Mouse (Mus musculus) CH12.LX (cell line): ENCODE measurements around the gene Map3k7. TPM values are rescaled to one million over a fixed set of nuclear protein-coding genes. Genes with fewer than 3 reads are reported as not detected.

Source experiments
- DNase-seq: peaks from one replicate; pipeline ENCODE4 v3.0.0-alpha.2; 2013; ENCODE audit errors: extremely low read depth
- H3K27ac ChIP-seq: 2 replicates; pipeline ENCODE4 v1.5.1; 2012; ENCODE audit warnings: low read depth, mild to moderate bottlenecking, control low read depth, moderate library complexity; ENCODE audit not compliant: insufficient read depth
- H3K27me3 ChIP-seq: replicated peaks from 2 replicates; pipeline ENCODE3; 2012; ENCODE audit warnings: inconsistent platforms
- H3K36me3 ChIP-seq, 2 experiments: replicated peaks in 1 of 2; 2 replicates each; pipeline versions ENCODE3 to v1.6.1; 2012; ENCODE audit warnings: inconsistent platforms in 1 of 2, low read length in 1 of 2, mild to moderate bottlenecking in 1 of 2, mixed read lengths in 1 of 2, moderate library complexity in 1 of 2; ENCODE audit not compliant: control insufficient read depth in 1 of 2, insufficient read depth in 1 of 2
- H3K4me1 ChIP-seq, 2 experiments: 2 replicates each; pipeline ENCODE4 v1.6.1; 2012; ENCODE audit warnings: inconsistent platforms in 1 of 2, moderate library complexity in 1 of 2; ENCODE audit not compliant: insufficient read depth in 2 of 2, control insufficient read depth in 1 of 2
- H3K4me2 ChIP-seq: 2 replicates; pipeline ENCODE4 v1.6.1; 2012; ENCODE audit warnings: low read depth, mild to moderate bottlenecking, control low read depth; ENCODE audit not compliant: poor library complexity, insufficient read depth, severe bottlenecking
- H3K4me3 ChIP-seq, 3 experiments: fragments of 150-350 bp in 1 of 3; sonication (generic) in 1 of 3; replicated peaks in 1 of 3; 2 replicates each; pipeline versions ENCODE3 to v1.5.1; 2011 to 2012; ENCODE audit warnings: low read depth in 2 of 3, low read length in 2 of 3, mild to moderate bottlenecking in 2 of 3, moderate library complexity in 2 of 3, control low read depth in 1 of 3, improper control_type of control experiment in 1 of 3, inconsistent platforms in 1 of 3, mixed read lengths in 1 of 3; ENCODE audit not compliant: poor library complexity in 1 of 3
- H3K79me2 ChIP-seq: replicated peaks from 2 replicates; pipeline ENCODE4 v1.6.1; 2012; ENCODE audit warnings: mild to moderate bottlenecking, moderate library complexity; ENCODE audit not compliant: control insufficient read depth, poor library complexity, insufficient read depth, severe bottlenecking; ENCODE audit errors: extremely low read depth
- H3K9ac ChIP-seq: 2 replicates; pipeline ENCODE4 v1.6.1; 2012; ENCODE audit warnings: low read depth, mild to moderate bottlenecking, control low read depth, moderate library complexity; ENCODE audit not compliant: insufficient read depth
- H3K9me3 ChIP-seq: replicated peaks from 2 replicates; pipeline ENCODE3; 2012; ENCODE audit warnings: low read length, inconsistent platforms, mixed read lengths
- BHLHE40 ChIP-seq: IDR thresholded peaks from 2 replicates; pipeline ENCODE4 v1.6.1; 2011; ENCODE audit warnings: mild to moderate bottlenecking, low read depth, low read length, improper control_type of control experiment
- CTCF ChIP-seq, 2 experiments: IDR thresholded peaks in 1 of 2; conservative IDR thresholded peaks in 1 of 2; 2 replicates each; pipeline ENCODE4 v1.5.1; 2011 to 2012; ENCODE audit warnings: low read depth in 2 of 2, low read length in 2 of 2, improper control_type of control experiment in 1 of 2, inconsistent platforms in 1 of 2, mild to moderate bottlenecking in 1 of 2, moderate library complexity in 1 of 2
- ELF1 ChIP-seq: IDR thresholded peaks from 2 replicates; pipeline ENCODE4 v1.6.1; 2014; ENCODE audit warnings: low read depth, mild to moderate bottlenecking, inconsistent platforms, low read length, improper control_type of control experiment
- EP300 ChIP-seq: IDR thresholded peaks from 2 replicates; pipeline ENCODE4 v1.6.1; 2011; ENCODE audit warnings: low read length, improper control_type of control experiment
- ETS1 ChIP-seq: conservative IDR thresholded peaks from 2 replicates; pipeline ENCODE4 v1.6.1; 2012; ENCODE audit warnings: low read depth, mild to moderate bottlenecking, inconsistent platforms, low read length, improper control_type of control experiment, moderate library complexity
- GABPA ChIP-seq: IDR thresholded peaks from 2 replicates; pipeline ENCODE4 v1.6.1; 2012; ENCODE audit warnings: low read depth, low read length, improper control_type of control experiment, inconsistent platforms; ENCODE audit not compliant: insufficient replicate concordance
- HCFC1 ChIP-seq: IDR thresholded peaks from 2 replicates; pipeline ENCODE4 v1.6.1; 2012; ENCODE audit warnings: low read depth, mild to moderate bottlenecking, inconsistent platforms, low read length, improper control_type of control experiment
- JUN ChIP-seq: IDR thresholded peaks from 2 replicates; pipeline ENCODE4 v1.6.1; 2011; ENCODE audit warnings: low read depth, mild to moderate bottlenecking, low read length, improper control_type of control experiment, moderate library complexity; ENCODE audit not compliant: insufficient read depth
- JUND ChIP-seq: conservative IDR thresholded peaks from 2 replicates; pipeline ENCODE4 v1.6.1; 2011; ENCODE audit warnings: low read depth, low read length, improper control_type of control experiment
- KAT2A ChIP-seq: IDR thresholded peaks from 2 replicates; pipeline ENCODE4 v1.6.1; 2012; ENCODE audit warnings: low read length, improper control_type of control experiment, inconsistent platforms; ENCODE audit not compliant: insufficient replicate concordance
- MAFK ChIP-seq: IDR thresholded peaks from 2 replicates; pipeline ENCODE4 v1.6.1; 2011; ENCODE audit warnings: low read length, improper control_type of control experiment; ENCODE audit not compliant: insufficient replicate concordance
- MAX ChIP-seq: IDR thresholded peaks from 2 replicates; pipeline ENCODE4 v1.6.1; 2011; ENCODE audit warnings: low read length, improper control_type of control experiment
- MAZ ChIP-seq: IDR thresholded peaks from 2 replicates; pipeline ENCODE4 v1.6.1; 2012; ENCODE audit warnings: low read depth, mild to moderate bottlenecking, inconsistent platforms, low read length, improper control_type of control experiment, moderate library complexity
- MXI1 ChIP-seq: IDR thresholded peaks from 2 replicates; pipeline ENCODE4 v1.6.1; 2011; ENCODE audit warnings: mild to moderate bottlenecking, low read depth, low read length, improper control_type of control experiment
- NRF1 ChIP-seq: IDR thresholded peaks from 2 replicates; pipeline ENCODE4 v1.6.1; 2014; ENCODE audit warnings: low read depth, mild to moderate bottlenecking, inconsistent platforms, low read length, improper control_type of control experiment, moderate library complexity
- POLR2A ChIP-seq: IDR thresholded peaks from 2 replicates; pipeline ENCODE4 v1.6.1; 2011; ENCODE audit warnings: low read depth, mild to moderate bottlenecking, improper control_type of control experiment, low read length
- RAD21 ChIP-seq: IDR thresholded peaks from 2 replicates; pipeline ENCODE4 v1.6.1; 2011; ENCODE audit warnings: low read depth, mild to moderate bottlenecking, low read length, improper control_type of control experiment, moderate library complexity
- RCOR1 ChIP-seq: conservative IDR thresholded peaks from 2 replicates; pipeline ENCODE4 v1.6.1; 2012; ENCODE audit warnings: low read depth, mild to moderate bottlenecking, inconsistent platforms, low read length, improper control_type of control experiment
- SIN3A ChIP-seq: IDR thresholded peaks from 2 replicates; pipeline ENCODE4 v1.6.1; 2012; ENCODE audit warnings: low read length, improper control_type of control experiment, inconsistent platforms
- TBP ChIP-seq: conservative IDR thresholded peaks from 2 replicates; pipeline ENCODE4 v1.6.1; 2011; ENCODE audit warnings: low read depth, low read length, improper control_type of control experiment
- TCF12 ChIP-seq: IDR thresholded peaks from 2 replicates; pipeline ENCODE4 v1.6.1; 2014; ENCODE audit warnings: low read depth, mild to moderate bottlenecking, inconsistent platforms, low read length, improper control_type of control experiment
- UBTF ChIP-seq: IDR thresholded peaks from 2 replicates; pipeline ENCODE4 v1.6.1; 2012; ENCODE audit warnings: low read depth, mild to moderate bottlenecking, inconsistent platforms, low read length, improper control_type of control experiment, moderate library complexity
- USF1 ChIP-seq: IDR thresholded peaks from 2 replicates; pipeline ENCODE4 v1.6.1; 2014; ENCODE audit warnings: low read depth, mild to moderate bottlenecking, inconsistent platforms, low read length, improper control_type of control experiment
- USF2 ChIP-seq: conservative IDR thresholded peaks from 2 replicates; pipeline ENCODE4 v1.6.1; 2011; ENCODE audit warnings: low read depth, low read length, improper control_type of control experiment
- ZMIZ1 ChIP-seq: IDR thresholded peaks from 2 replicates; pipeline ENCODE4 v1.6.1; 2012; ENCODE audit warnings: low read depth, mild to moderate bottlenecking, inconsistent platforms, low read length, improper control_type of control experiment
- ZNF384 ChIP-seq: IDR thresholded peaks from 2 replicates; pipeline ENCODE4 v1.6.1; 2012; ENCODE audit warnings: low read depth, low read length, improper control_type of control experiment, inconsistent platforms
- dilution Hi-C: fragments of 300-500 bp; cut with MboI; formaldehyde crosslinking; loops from 2 replicates; pipeline ENCODE4 v1.14.3; 2020; ENCODE audit warnings: low sequenced_read_pairs; ENCODE audit not compliant: extremely low pct_unique_long_range_greater_than_20kb, extremely low pct_ligation_motif_present
- in situ Hi-C: fragments of 300-500 bp; cut with MboI; formaldehyde crosslinking; loops from 3 replicates; pipeline ENCODE4 v1.14.3; 2019; ENCODE audit warnings: low sequenced_read_pairs, low pct_ligation_motif_present, low pct_unique_long_range_greater_than_20kb, mixed read lengths
- polyA plus RNA-seq: library from polyadenylated mRNA; unstranded; fragments of >175 nt; gene quantifications from 2 replicates; pipeline ENCODE4 v1.2.1, GENCODE M21; 2012; ENCODE audit warnings: low read depth; ENCODE audit not compliant: insufficient read length
- total RNA-seq, 2 experiments: library from RNA; depleted of rRNA; stranded (reverse); fragments of 300-350 nt in 1 of 2; fragments of >200 nt in 1 of 2; gene quantifications; 2 replicates each; pipeline ENCODE4 v1.2.3; 2012 to 2014

Gene Map3k7
- total and polyA plus RNA-seq, 3 experiments: 41.7 to 63.7 (median 43.9) TPM

DNA sequence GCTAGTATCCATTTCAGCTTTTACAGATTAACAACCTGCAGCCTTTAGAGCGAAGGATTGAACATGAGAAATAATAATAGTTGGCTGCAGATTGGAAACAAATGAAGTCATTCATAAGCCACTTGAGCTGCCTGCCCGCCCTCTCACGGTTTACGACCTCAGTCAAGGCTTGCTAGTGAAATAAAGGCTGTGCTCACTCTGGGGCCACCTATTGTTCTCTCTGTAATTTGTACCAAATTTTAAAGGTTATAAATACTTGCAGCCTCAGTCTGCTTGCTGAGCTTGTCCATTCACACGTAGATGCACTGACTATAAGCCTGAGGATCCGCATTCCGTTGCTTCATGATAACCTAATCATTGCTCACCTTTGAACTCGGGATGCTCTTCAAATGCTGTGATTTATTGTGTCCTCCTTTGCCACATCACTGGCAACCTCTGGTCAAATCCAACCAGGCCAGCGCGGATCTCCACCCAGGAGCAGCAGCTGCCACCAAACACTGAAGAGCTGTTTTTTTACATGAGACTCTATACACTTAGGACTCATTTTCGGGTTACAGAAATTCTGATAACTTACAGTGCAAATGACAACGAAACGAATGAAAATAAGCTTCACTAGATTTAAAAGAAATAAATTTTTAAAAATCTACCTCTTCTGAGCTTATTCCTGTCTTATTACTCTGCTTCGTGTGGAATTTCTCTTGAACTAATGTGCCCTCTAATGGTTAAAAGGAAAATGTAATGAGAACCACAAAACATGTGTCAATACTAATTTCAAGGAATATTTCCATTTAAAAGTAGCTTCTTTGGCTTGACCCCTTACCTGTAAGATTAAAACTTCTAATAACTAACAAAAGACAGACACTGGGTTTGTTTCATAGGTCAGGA lies 39.4 kb upstream of the Map3k7 start:
- in situ Hi-C loops: no loop called here
- Histone ChIP-seq H3K36me3 (no peaks in the 10 kb centered on the region), H3K9me3 (no peaks in the 10 kb centered on the region), H3K9ac (no peak overlapping the region)
- TF ChIP-seq BHLHE40 (no peak), CTCF (conservative IDR thresholded peaks at IDR 0.05 in 1 of 2, IDR thresholded peaks at IDR 0.05 in 1 of 2; ENCODE audit: low read depth in 2 of 2, low read length in 2 of 2) (peak in 1 of 2 experiments; percentile 44; a peak in 2 of 4 replicates), MAFK (no peak), HCFC1 (no peak), NRF1 (no peak), RAD21 (peak; percentile 52), USF2 (no peak), MAZ (no peak), MAX (no peak), RCOR1 (no peak), ELF1 (no peak), ZMIZ1 (no peak), POLR2A (no peak), UBTF (no peak), USF1 (no peak), TBP (no peak)
- TF ChIP-seq, all 38 proteins: peak for 2
- Histone ChIP-seq H3K27me3 (no peaks in the 10 kb centered on the region), H3K79me2 (no peaks in the 10 kb centered on the region), H3K27ac (no peak overlapping the region), H3K4me1 (peaks cover 4% of the 10 kb centered on the region in 2 experiments; a peak in 1 of 4 replicates), H3K4me2 (peak overlapping the region; percentile 21; the same call in 1 of the 2 replicates), H3K4me3 (no peak overlapping the region)
- DNase-seq: no peak
- dilution Hi-C loops: no loop called here

GRCm38 (mm10) chr4:31933171-31933570 lies 30.7 kb upstream of the Map3k7 start:
- H3K27ac ChIP-seq: no peak overlapping the region
- dilution Hi-C loops (no loop called here), in situ Hi-C loops (no loop called here)
- no peak for DNase-seq
- H3K27me3 ChIP-seq: no peaks in the 10 kb centered on the region
- no peak overlapping the region for H3K9ac ChIP-seq
- H3K9me3 ChIP-seq: no peaks in the 10 kb centered on the region
- H3K4me2 ChIP-seq: no peak overlapping the region
- no peaks in the 10 kb centered on the region for H3K4me1 ChIP-seq
- no peak overlapping the region for H3K4me3 ChIP-seq
- no peaks in the 10 kb centered on the region for H3K36me3 ChIP-seq
- H3K79me2 ChIP-seq: no peaks in the 10 kb centered on the region
- TF ChIP-seq TCF12: no peak
- TF ChIP-seq RCOR1: no peak
- TF ChIP-seq USF1: no peak
- no peak for TF ChIP-seq MXI1
- no peak for TF ChIP-seq ZNF384
- TF ChIP-seq ETS1: no peak
- TF ChIP-seq GABPA: no peak
- TF ChIP-seq JUND: no peak
- no peak for TF ChIP-seq NRF1
- no peak for TF ChIP-seq SIN3A
- TF ChIP-seq BHLHE40: no peak
- TF ChIP-seq CTCF (conservative IDR thresholded peaks at IDR 0.05 in 1 of 2, IDR thresholded peaks at IDR 0.05 in 1 of 2; ENCODE audit: low read depth in 2 of 2, low read length in 2 of 2): no peak
- no peak for TF ChIP-seq KAT2A
- no peak for TF ChIP-seq MAZ
- TF ChIP-seq ELF1: no peak
- no peak for TF ChIP-seq EP300
- no peak for TF ChIP-seq TBP
- no peak for TF ChIP-seq JUN
